ENCODE assay signal across 10 mouse cellular contexts in the genomic region with DNA sequence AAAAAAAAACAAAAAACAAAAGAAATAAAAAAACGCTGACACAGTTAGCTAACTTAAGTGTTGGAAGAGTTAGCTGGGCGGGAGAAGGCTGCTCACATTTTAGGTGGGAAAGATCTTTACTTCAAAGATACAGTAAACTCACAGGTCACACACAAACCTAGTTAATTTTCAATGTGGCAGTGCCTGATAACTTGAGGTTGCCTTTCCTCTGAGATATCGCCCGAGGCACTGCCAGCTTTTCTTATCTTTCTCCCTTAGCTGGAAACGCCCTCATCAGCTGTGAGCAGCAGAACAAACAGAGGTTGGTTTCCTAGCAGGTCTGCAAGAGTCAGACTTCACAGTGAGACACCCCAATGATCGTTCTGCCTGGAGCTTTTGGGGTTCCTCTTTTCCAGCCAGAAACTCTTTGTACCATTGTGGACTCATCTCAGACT. TPM values are rescaled to one million over a fixed set of nuclear protein-coding genes. Genes with fewer than 3 reads are reported as not detected.
DNase-seq lines count a peak whose midpoint lies in the region; ATAC-seq and TF ChIP-seq lines count a peak whose summit lies in the region.
"Had no signal": no experiment of that assay in that cellular context is flagged by ENCODE, and none has a peak within 500 bp of the region (broad histone marks: within the 10 kb centered on the region; RNA-seq: fewer than 3 reads in every experiment).

No protein-coding gene starts in this region.

- WGBS in intestine, embryonic 15.5 days = 44% methylated on average over 6 of the region's 6 CpGs
- 25% methylated on average over 6 of the region's 6 CpGs for WGBS in intestine, postnatal 0 days

- no peaks in the 10 kb centered on the region for H3K36me3 ChIP-seq in intestine, embryonic 15.5 days
- 0 out of 2 replicates have a peak, but pooled peaks cover 2% of the 10 kb centered on the region for H3K36me3 ChIP-seq in intestine, postnatal 0 days (ENCODE audit: control insufficient read depth, insufficient read depth)

- H3K27me3 ChIP-seq in intestine, embryonic 15.5 days (replicated peaks) = no peaks in the 10 kb centered on the region
- no peaks in the 10 kb centered on the region for H3K27me3 ChIP-seq in intestine, postnatal 0 days (replicated peaks; ENCODE audit: control insufficient read depth, insufficient read depth, low read length)
- H3K27me3 ChIP-seq: embryonic facial prominence, embryonic 15.5 days had no signal

- peak; percentile 90 for DNase-seq in c-Kit-negative CD71-positive TER-119-positive erythroid progenitor cells, embryonic 14.5 days (ENCODE audit: low read depth, low spot score)
- DNase-seq in heart, postnatal 4 days = peak; percentile 41
- DNase-seq in spleen, postnatal 10 days (ENCODE audit: low spot score in 2 of 2) = peak; percentile 61 to 78
- no peak for DNase-seq in adrenal gland, postnatal 4 days (ENCODE audit: low spot score in 2 of 2)
- DNase-seq in neural tube, embryonic 10.5 days (ENCODE audit: extremely low spot score, low spot score) = no peak
- DNase-seq in layer of hippocampus, postnatal 10 days (ENCODE audit: low spot score in 2 of 2) = no peak
- DNase-seq: right cerebral cortex, postnatal 25 days had no signal

- no peak for TF ChIP-seq CTCF in intestine, postnatal 0 days (IDR thresholded peaks at IDR 0.05; ENCODE audit: low read depth)

- no peaks in the 10 kb centered on the region for H3K9me3 ChIP-seq in intestine, embryonic 15.5 days
- H3K9me3 ChIP-seq in intestine, postnatal 0 days (ENCODE audit: control insufficient read depth) = no peaks in the 10 kb centered on the region
- H3K9me3 ChIP-seq: embryonic facial prominence, embryonic 15.5 days had no signal

- H3K4me1 ChIP-seq in intestine, embryonic 15.5 days (replicated peaks) = peaks cover 4% of the 10 kb centered on the region; the same call in 1 of the 2 replicates
- H3K4me1 ChIP-seq in intestine, postnatal 0 days (replicated peaks; ENCODE audit: control insufficient read depth, insufficient read depth, low read length) = no peaks in the 10 kb centered on the region

- peak overlapping the region; percentile 27; the same call in 1 of the 2 replicates for H3K27ac ChIP-seq in intestine, embryonic 15.5 days
- H3K27ac ChIP-seq in intestine, postnatal 0 days (ENCODE audit: low read depth, low read length) = no peak overlapping the region
- H3K27ac ChIP-seq: embryonic facial prominence, embryonic 15.5 days had no signal

- H3K9ac ChIP-seq in intestine, embryonic 15.5 days = no peak overlapping the region
- no peak overlapping the region for H3K9ac ChIP-seq in intestine, postnatal 0 days (ENCODE audit: low read depth, low read length)
- H3K9ac ChIP-seq: embryonic facial prominence, embryonic 15.5 days had no signal

- H3K4me2 ChIP-seq in intestine, embryonic 15.5 days (replicated peaks) = peak overlapping the region; percentile 24; the same call in 1 of the 2 replicates
- no peak overlapping the region for H3K4me2 ChIP-seq in intestine, postnatal 0 days (replicated peaks; ENCODE audit: low read depth)
- H3K4me2 ChIP-seq: embryonic facial prominence, embryonic 15.5 days had no signal

- H3K4me3 ChIP-seq in intestine, embryonic 15.5 days (replicated peaks) = no peak overlapping the region
- no peak overlapping the region for H3K4me3 ChIP-seq in intestine, postnatal 0 days (ENCODE audit: low read depth, low read length)
- H3K4me3 ChIP-seq: embryonic facial prominence, embryonic 15.5 days had no signal

- ATAC-seq in intestine, embryonic 15.5 days = peak; percentile 78
- ATAC-seq in intestine, postnatal 0 days = no peak

RNA-seq across cellular contexts. Expression of gene Abcb10, which starts 5.7 kb away (rescaled TPM):
- polyA plus RNA-seq in intestine, embryonic 15.5 days (2015; fragmentation: Nextera tagmentation; extraction: Ambion mirVana) = 21.9 and 22.3 TPM in 2 replicates
- 10.7 and 11.9 TPM in 2 replicates for polyA plus RNA-seq in intestine, postnatal 0 days (2015; fragmentation: Nextera tagmentation; extraction: Ambion mirVana)
- total RNA-seq in heart, postnatal 4 days (2021) = 10 to 100 TPM; 36.9 to 37.8 TPM
- total RNA-seq in adrenal gland, postnatal 4 days (2021) = 10 to 100 TPM; 19.4 to 24.5 TPM
- total RNA-seq in layer of hippocampus, postnatal 10 days (2021) = 10 to 100 TPM; 21.7 to 25.0 TPM

RNA-seq across cellular contexts. Expression of gene Taf5l, which starts 32.6 kb away (rescaled TPM):
- 40.0 and 40.6 TPM in 2 replicates for polyA plus RNA-seq in intestine, embryonic 15.5 days (2015; fragmentation: Nextera tagmentation; extraction: Ambion mirVana)
- 18.6 and 18.8 TPM in 2 replicates for polyA plus RNA-seq in intestine, postnatal 0 days (2015; fragmentation: Nextera tagmentation; extraction: Ambion mirVana)
- total RNA-seq in heart, postnatal 4 days (2021) = 10 to 100 TPM; 27.5 to 29.9 TPM
- total RNA-seq in adrenal gland, postnatal 4 days (2021) = 10 to 100 TPM; 33.7 to 34.4 TPM
- total RNA-seq in layer of hippocampus, postnatal 10 days (2021) = 10 to 100 TPM; 23.3 to 23.4 TPM

RNA-seq across cellular contexts. Expression of gene Urb2, which starts 32.7 kb away (rescaled TPM):
- 3.8 and 4.6 TPM in 2 replicates for polyA plus RNA-seq in intestine, embryonic 15.5 days (2015; fragmentation: Nextera tagmentation; extraction: Ambion mirVana)
- 1.6 and 1.7 TPM in 2 replicates for polyA plus RNA-seq in intestine, postnatal 0 days (2015; fragmentation: Nextera tagmentation; extraction: Ambion mirVana)
- total RNA-seq in heart, postnatal 4 days (2021) = 10 to 100 TPM; 10.8 to 11.1 TPM
- total RNA-seq in adrenal gland, postnatal 4 days (2021) = 10 to 100 TPM; 14.1 to 14.3 TPM
- total RNA-seq in layer of hippocampus, postnatal 10 days (2021) = 10 to 100 TPM; 11.9 to 12.0 TPM

RNA-seq across cellular contexts. Expression of gene Nup133, which starts 39.6 kb away (rescaled TPM):
- polyA plus RNA-seq in intestine, embryonic 15.5 days (2015; fragmentation: Nextera tagmentation; extraction: Ambion mirVana) = 29.4 and 34.0 TPM in 2 replicates
- 7.7 and 8.5 TPM in 2 replicates for polyA plus RNA-seq in intestine, postnatal 0 days (2015; fragmentation: Nextera tagmentation; extraction: Ambion mirVana)
- 10 to 100 TPM; 20.1 to 21.5 TPM for total RNA-seq in heart, postnatal 4 days (2021)
- total RNA-seq in adrenal gland, postnatal 4 days (2021) = 10 to 100 TPM; 32.2 to 33.4 TPM
- total RNA-seq in layer of hippocampus, postnatal 10 days (2021) = 10 to 100 TPM; 21.5 to 22.4 TPM

Comparison
In these comparisons a context has a peak if more than half of its experiments do, and no peak if none do; other contexts are left out.
1. DNase-seq: peak in c-Kit-negative CD71-positive TER-119-positive erythroid progenitor cells, embryonic 14.5 days (single experiment), heart, postnatal 4 days (single experiment) and spleen, postnatal 10 days (2 of 2); none in adrenal gland, postnatal 4 days (0 of 2), neural tube, embryonic 10.5 days (single experiment) and layer of hippocampus, postnatal 10 days (0 of 2).